Mouse (Mus musculus): ENCODE results near the gene Epha10. TPM values are rescaled to one million over a fixed set of nuclear protein-coding genes. Genes with fewer than 3 reads are reported as not detected.
A peak's percentile ranks its signal among the peaks of the same experiment; 100 is the strongest.
"Not testable (repeated sequence)": the region's sequence is repeated elsewhere in the genome, so short reads cannot be mapped to it uniquely, and the experiment has no call there.

Gene Epha10
- polyA plus RNA-seq, 1 experiment from 2014 or later = not detected

DNA sequence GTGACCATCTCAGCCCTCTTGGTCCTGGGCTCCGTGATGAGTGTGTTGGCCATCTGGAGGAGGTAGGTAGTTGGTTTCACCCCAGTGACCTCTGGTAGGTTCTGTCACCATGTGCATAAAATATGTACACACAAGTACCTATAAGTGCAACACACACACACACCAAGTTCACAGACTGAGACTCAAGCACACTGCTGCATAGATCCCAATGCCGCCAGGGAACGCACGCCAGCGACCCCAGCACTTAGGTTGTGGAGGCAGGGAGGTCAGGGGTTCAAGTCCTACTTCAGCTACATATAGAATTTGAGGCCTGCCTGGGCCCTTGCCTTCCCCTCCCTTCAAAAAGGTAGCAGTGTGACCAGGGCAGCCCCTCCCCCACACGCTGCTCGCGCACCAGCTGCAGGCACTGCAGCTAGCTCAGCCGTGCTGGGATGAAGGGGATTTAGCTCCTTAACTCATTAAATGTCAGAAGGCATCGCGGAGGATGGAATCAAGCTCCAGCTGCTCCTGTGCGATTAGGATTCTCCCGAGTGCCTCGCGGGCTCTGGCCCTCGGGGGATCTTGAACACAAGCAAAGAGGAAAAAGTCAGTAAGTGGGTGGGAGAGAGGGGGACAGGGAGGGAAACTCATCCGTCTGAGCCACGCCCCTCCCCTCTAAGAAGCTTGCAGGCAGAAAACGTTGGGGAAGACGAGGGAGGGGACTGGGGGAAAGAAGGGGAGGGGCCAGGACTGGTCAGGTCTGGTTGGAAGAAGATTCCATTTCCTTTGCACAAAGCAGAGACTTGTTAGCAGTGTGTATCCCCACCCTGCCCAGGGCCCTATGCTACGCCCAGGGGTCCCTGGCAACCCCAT lies 25.5 kb downstream of the Epha10 start:
- Histone ChIP-seq H3K4me1 (replicated peaks; ENCODE audit: control insufficient read depth, insufficient read depth, low read length) (peaks cover 7% of the 10 kb centered on the region), H3K9me3 (ENCODE audit: control insufficient read depth, low read length) (no peaks in the 10 kb centered on the region), H3K27me3 (replicated peaks; ENCODE audit: control insufficient read depth, insufficient read depth, low read length) (no peaks in the 10 kb centered on the region; the same call in 1 of the 2 replicates), H3K36me3 (ENCODE audit: control insufficient read depth, insufficient read depth, low read length) (no peaks in the 10 kb centered on the region), H3K9ac (ENCODE audit: low read depth, low read length) (no peak overlapping the region), H3K4me2 (peak overlapping the region; percentile 53), H3K4me3 (ENCODE audit: low read depth, low read length) (no peak overlapping the region), H3K27ac (ENCODE audit: low read depth, low read length) (no peak overlapping the region)
- ATAC-seq (replicated peaks; ENCODE audit: low FRiP score) (no peak), DNase-seq (ENCODE audit: low spot score) (no peak)
- 13% methylated on average over 21 of the region's 21 CpGs for WGBS

- Histone ChIP-seq H3K4me2 (no peak overlapping the region), H3K9me3 (ENCODE audit: control insufficient read depth, low read length) (no peaks in the 10 kb centered on the region), H3K27ac (ENCODE audit: low read depth, low read length) (no peak overlapping the region), H3K4me1 (replicated peaks; ENCODE audit: control insufficient read depth, insufficient read depth, low read length) (no peaks in the 10 kb centered on the region), H3K9ac (ENCODE audit: low read depth, low read length) (no peak overlapping the region), H3K4me3 (ENCODE audit: low read depth, low read length) (no peak overlapping the region), H3K27me3 (replicated peaks; ENCODE audit: control insufficient read depth, insufficient read depth, low read length) (no peaks in the 10 kb centered on the region), H3K36me3 (ENCODE audit: control insufficient read depth, insufficient read depth, low read length) (peaks cover 44% of the 10 kb centered on the region)
- no peak for ATAC-seq (replicated peaks; ENCODE audit: low FRiP score)
- DNase-seq (ENCODE audit: low spot score) = no peak
- 89% methylated on average over 5 of the region's 5 CpGs for WGBS
Observed at GRCm38 (mm10) chr4:124928102-124928501, 47.4 kb downstream of the Epha10 start.

DNA sequence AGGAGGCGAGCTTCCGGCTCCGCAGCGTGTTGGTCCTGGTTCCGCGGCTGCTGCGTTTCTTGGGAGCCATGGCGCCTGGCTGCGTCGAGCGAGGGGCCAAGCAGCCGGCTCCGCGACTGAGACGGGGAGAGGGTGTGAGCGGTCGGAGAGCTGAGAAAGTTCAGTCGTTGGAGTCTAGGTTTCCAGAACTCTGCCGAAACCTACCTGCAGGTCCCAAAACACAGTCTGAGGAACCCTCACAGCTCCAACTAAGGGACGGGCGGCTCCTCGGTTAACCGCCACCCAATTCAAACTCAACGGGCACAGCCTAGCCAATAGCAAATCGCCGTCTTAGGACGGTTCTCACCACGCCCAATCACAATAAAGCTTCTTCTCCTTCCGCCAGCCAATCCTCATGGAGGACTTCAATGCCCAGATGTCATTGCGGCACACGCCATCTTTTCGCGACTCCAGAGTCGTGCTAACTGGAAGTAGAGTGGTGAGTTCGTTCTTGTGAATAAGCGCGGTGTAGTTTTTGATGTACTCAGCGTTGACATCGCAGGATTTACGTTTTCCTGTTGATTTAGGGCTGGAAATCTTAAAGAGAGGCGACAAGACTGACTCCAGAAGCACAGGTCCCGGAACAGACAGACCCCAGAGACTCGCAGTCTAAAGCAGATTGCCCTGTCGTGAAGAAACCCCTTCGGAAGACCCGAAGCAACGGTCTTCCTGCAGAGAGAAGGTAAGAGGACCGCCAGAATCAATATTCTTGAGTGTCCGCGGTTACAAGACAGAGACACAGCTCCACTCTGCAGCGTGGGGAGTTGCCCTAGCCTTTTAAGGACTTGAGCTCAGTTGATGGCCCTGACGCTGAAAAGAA lies 56.1 kb downstream of the Epha10 start, which contains the start of gene 9930104L06Rik:
Gene 9930104L06Rik, plus strand, starts transcription at position 436 of the 859 bp plus-strand sequence.
- peak within 1 kb of the TSS; percentile 87 for H3K4me3 ChIP-seq (ENCODE audit: low read depth, low read length)
- ATAC-seq (replicated peaks; ENCODE audit: low FRiP score) (peak; percentile 99), DNase-seq (ENCODE audit: low spot score) (peak; percentile 85)
- H3K27ac ChIP-seq (ENCODE audit: low read depth, low read length) = peak within 1 kb of the TSS; percentile 71
- H3K9me3 ChIP-seq (ENCODE audit: control insufficient read depth, low read length) = no peaks in the 10 kb centered on the region
- no peaks in the 10 kb centered on the region for H3K27me3 ChIP-seq (replicated peaks; ENCODE audit: control insufficient read depth, insufficient read depth, low read length)
- peaks cover 13% of the 10 kb centered on the region for H3K4me1 ChIP-seq (replicated peaks; ENCODE audit: control insufficient read depth, insufficient read depth, low read length)
- H3K4me2 ChIP-seq = peak within 1 kb of the TSS; percentile 93
- peaks cover 7% of the 10 kb centered on the region; the same call in 1 of the 2 replicates for H3K36me3 ChIP-seq (ENCODE audit: control insufficient read depth, insufficient read depth, low read length)
- peak within 1 kb of the TSS; percentile 94 for H3K9ac ChIP-seq (ENCODE audit: low read depth, low read length)
- under 1% methylated on average over 52 of the region's 52 CpGs for WGBS

DNA sequence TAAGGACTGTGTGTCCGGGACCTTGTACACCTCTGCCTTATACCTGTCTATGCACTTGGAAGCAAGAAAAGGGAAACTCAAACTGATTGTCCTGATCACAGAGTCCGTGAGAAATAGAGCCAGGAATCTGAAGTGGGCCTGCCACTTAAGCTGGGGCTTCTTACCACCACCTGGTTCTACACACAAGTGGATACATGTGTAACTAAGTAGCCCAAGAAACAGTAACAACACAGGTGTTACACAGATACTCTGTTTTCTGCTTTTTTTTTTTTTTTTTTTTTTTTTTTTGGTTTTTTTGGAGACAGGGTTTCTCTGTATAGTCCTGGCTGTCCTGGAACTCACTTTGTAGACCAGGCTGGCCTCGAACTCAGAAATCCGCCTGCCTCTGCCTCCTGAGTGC lies 58.5 kb downstream of the Epha10 start, which contains the start of gene Cdca8:
Gene Cdca8, minus strand, starts transcription at position 101 of the 400 bp plus-strand sequence.
- H3K4me2 ChIP-seq; ATAC-seq (replicated peaks; ENCODE audit: low FRiP score); DNase-seq (ENCODE audit: low spot score); H3K9me3 ChIP-seq (ENCODE audit: control insufficient read depth, low read length); H3K9ac ChIP-seq (ENCODE audit: low read depth, low read length); H3K27me3 ChIP-seq (replicated peaks; ENCODE audit: control insufficient read depth, insufficient read depth, low read length); H3K27ac ChIP-seq (ENCODE audit: low read depth, low read length); H3K36me3 ChIP-seq (ENCODE audit: control insufficient read depth, insufficient read depth, low read length): not testable (repeated sequence)
- WGBS = 94% methylated on average over 4 of the region's 4 CpGs
- H3K4me1 ChIP-seq (replicated peaks; ENCODE audit: control insufficient read depth, insufficient read depth, low read length) = peaks cover 13% of the 10 kb centered on the region
- H3K4me3 ChIP-seq (ENCODE audit: low read depth, low read length) = peak within 1 kb of the TSS; percentile 87; the same call in 1 of the 2 replicates

GRCm38 (mm10) chr4:124943022-124943421 lies 62.3 kb downstream of the Epha10 start:
- ATAC-seq (replicated peaks; ENCODE audit: low FRiP score) = no peak; the same call in 1 of the 2 replicates

DNA sequence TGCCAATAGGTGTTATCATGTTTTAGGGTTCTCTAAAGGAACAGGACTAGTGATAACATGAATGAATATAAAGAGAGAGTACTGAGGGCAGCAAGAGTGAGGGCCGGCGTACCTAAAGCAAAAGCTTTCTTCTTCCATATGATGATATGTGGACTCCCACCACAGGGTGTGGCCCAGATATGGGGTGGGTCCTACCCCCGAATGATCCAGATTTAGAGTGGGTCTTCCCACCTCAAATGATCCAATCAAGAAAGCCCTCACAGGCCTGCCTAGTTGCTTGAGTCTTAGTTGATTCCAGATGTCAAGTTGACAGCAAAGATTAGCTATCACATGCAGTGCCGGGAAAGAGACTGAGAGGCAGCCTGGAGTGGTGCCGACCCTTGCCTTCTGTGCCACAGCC lies 63.1 kb downstream of the Epha10 start:
- no peaks in the 10 kb centered on the region for H3K4me1 ChIP-seq (replicated peaks; ENCODE audit: control insufficient read depth, insufficient read depth, low read length)
- 77% methylated on average over 5 of the region's 5 CpGs for WGBS
- ATAC-seq (replicated peaks; ENCODE audit: low FRiP score) = no peak
- H3K27ac ChIP-seq (ENCODE audit: low read depth, low read length) = no peak overlapping the region
- no peak overlapping the region for H3K4me3 ChIP-seq (ENCODE audit: low read depth, low read length)
- H3K9me3 ChIP-seq (ENCODE audit: control insufficient read depth, low read length) = no peaks in the 10 kb centered on the region
- no peak for DNase-seq (ENCODE audit: low spot score)
- H3K36me3 ChIP-seq (ENCODE audit: control insufficient read depth, insufficient read depth, low read length) = peaks cover 5% of the 10 kb centered on the region; the same call in 1 of the 2 replicates
- no peak overlapping the region for H3K9ac ChIP-seq (ENCODE audit: low read depth, low read length)
- no peak overlapping the region for H3K4me2 ChIP-seq
- H3K27me3 ChIP-seq (replicated peaks; ENCODE audit: control insufficient read depth, insufficient read depth, low read length) = no peaks in the 10 kb centered on the region

More at GRCm38 (mm10) chr4:124943022-124943421, 62.3 kb downstream of the Epha10 start:
- no peak overlapping the region for H3K4me2 ChIP-seq
- peaks cover under 1% of the 10 kb centered on the region; the same call in 1 of the 2 replicates for H3K4me1 ChIP-seq (replicated peaks; ENCODE audit: control insufficient read depth, insufficient read depth, low read length)
- H3K27ac ChIP-seq (ENCODE audit: low read depth, low read length) = no peak overlapping the region
- H3K36me3 ChIP-seq (ENCODE audit: control insufficient read depth, insufficient read depth, low read length) = peaks cover 8% of the 10 kb centered on the region; the same call in 1 of the 2 replicates
- no peaks in the 10 kb centered on the region for H3K9me3 ChIP-seq (ENCODE audit: control insufficient read depth, low read length)
- H3K4me3 ChIP-seq (ENCODE audit: low read depth, low read length) = no peak overlapping the region
- no peak overlapping the region for H3K9ac ChIP-seq (ENCODE audit: low read depth, low read length)
- WGBS = 6% methylated on average over 4 of the region's 4 CpGs
- no peaks in the 10 kb centered on the region for H3K27me3 ChIP-seq (replicated peaks; ENCODE audit: control insufficient read depth, insufficient read depth, low read length)
- DNase-seq (ENCODE audit: low spot score) = peak; percentile 82

- DNase-seq (ENCODE audit: low spot score) = no peak
- H3K36me3 ChIP-seq (ENCODE audit: control insufficient read depth, insufficient read depth, low read length) = 0 out of 2 replicates have a peak, but pooled peaks cover 2% of the 10 kb centered on the region
- WGBS = 61% methylated on average over 2 of the region's 2 CpGs
- H3K9ac ChIP-seq (ENCODE audit: low read depth, low read length) = no peak overlapping the region
- H3K4me3 ChIP-seq (ENCODE audit: low read depth, low read length) = no peak overlapping the region
- no peak overlapping the region for H3K27ac ChIP-seq (ENCODE audit: low read depth, low read length)
- H3K4me2 ChIP-seq = no peak overlapping the region
- H3K9me3 ChIP-seq (ENCODE audit: control insufficient read depth, low read length) = no peaks in the 10 kb centered on the region
- no peaks in the 10 kb centered on the region for H3K27me3 ChIP-seq (replicated peaks; ENCODE audit: control insufficient read depth, insufficient read depth, low read length)
- no peaks in the 10 kb centered on the region for H3K4me1 ChIP-seq (replicated peaks; ENCODE audit: control insufficient read depth, insufficient read depth, low read length)
- no peak for ATAC-seq (replicated peaks; ENCODE audit: low FRiP score)
Observed at GRCm38 (mm10) chr4:124944961-124945360, 64.3 kb downstream of the Epha10 start.

GRCm38 (mm10) chr4:124949488-124949887 lies 68.8 kb downstream of the Epha10 start:
- WGBS = 77% methylated on average over 3 of the region's 3 CpGs
- Histone ChIP-seq H3K4me1 (replicated peaks; ENCODE audit: control insufficient read depth, insufficient read depth, low read length) (no peaks in the 10 kb centered on the region), H3K4me2 (no peak overlapping the region), H3K27me3 (replicated peaks; ENCODE audit: control insufficient read depth, insufficient read depth, low read length) (no peaks in the 10 kb centered on the region), H3K36me3 (ENCODE audit: control insufficient read depth, insufficient read depth, low read length) (no peaks in the 10 kb centered on the region), H3K9me3 (ENCODE audit: control insufficient read depth, low read length) (no peaks in the 10 kb centered on the region), H3K9ac (ENCODE audit: low read depth, low read length) (no peak overlapping the region), H3K27ac (ENCODE audit: low read depth, low read length) (no peak overlapping the region), H3K4me3 (ENCODE audit: low read depth, low read length) (no peak overlapping the region)
- ATAC-seq (replicated peaks; ENCODE audit: low FRiP score) (no peak), DNase-seq (ENCODE audit: low spot score) (no peak)

Measured in liver, embryonic 11.5 days (tissue).